Mouse (Mus musculus) kidney, postnatal 36 days (tissue): ENCODE results near the gene Afg1l.

Experiments used
- DNase-seq, 2 experiments: peaks; one replicate each; pipeline ENCODE4 v3.0.0; 2021 to 2022; ENCODE audit warnings: mixed read lengths in 2 of 2

The Afg1l gene

GRCm38 (mm10) chr10:42265021-42265689 is 213.2 kb downstream of the Afg1l start:
- DNase-seq = peak; percentile 45 to 64

- DNase-seq = peak; percentile 73 to 86
These were observed 214.2 kb downstream of the Afg1l start for GRCm38 (mm10) chr10:42264195-42264594.

- DNase-seq = no peak
These were observed 214.7 kb downstream of the Afg1l start for GRCm38 (mm10) chr10:42263701-42264100.
